Mouse (Mus musculus): ENCODE measurements around the gene Extl2.
A peak's percentile ranks its signal among the peaks of the same experiment; 100 is the strongest.

Gene Extl2

DNA sequence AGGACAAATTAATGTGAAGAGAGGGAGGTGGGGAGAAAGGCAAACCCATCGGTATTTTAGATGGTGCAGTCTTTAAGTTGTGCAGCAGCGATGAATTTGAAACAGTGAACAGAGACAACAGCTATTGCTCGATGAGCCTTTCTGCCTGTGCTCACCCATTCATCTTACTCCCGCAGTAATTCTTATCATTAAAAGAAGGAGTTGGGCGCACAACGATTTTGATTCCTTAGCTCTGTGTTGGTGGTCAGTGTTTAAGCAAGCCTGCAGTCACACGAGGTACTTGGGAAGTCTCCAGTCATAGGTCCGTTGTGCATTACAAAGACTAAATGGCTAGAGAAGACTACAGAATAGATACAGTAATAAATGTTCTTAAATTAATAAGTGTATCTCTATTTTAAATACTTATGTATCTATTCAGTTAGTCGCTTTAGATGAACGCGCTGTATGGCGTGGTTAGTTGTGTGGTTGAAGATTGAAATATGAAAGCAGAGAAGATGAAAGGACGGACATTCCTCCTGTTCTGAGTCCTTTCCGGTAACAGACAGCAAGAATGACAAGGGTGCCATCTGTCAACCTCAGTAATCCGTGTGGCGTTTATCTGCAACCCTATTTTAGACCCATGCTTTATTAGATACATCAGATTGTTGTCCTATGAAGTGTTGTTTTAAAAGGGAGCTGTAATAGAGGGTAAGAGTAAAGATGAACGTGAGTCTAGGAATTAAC, 2.5 kb downstream of the Extl2 start:
- DNase-seq: no peak

- DNase-seq: no peak
Measured at GRCm38 (mm10) chr3:116014901-116015300, 7.6 kb downstream of the Extl2 start.

GRCm38 (mm10) chr3:116016116-116016515, 8.9 kb downstream of the Extl2 start:
- no peak for DNase-seq

DNA sequence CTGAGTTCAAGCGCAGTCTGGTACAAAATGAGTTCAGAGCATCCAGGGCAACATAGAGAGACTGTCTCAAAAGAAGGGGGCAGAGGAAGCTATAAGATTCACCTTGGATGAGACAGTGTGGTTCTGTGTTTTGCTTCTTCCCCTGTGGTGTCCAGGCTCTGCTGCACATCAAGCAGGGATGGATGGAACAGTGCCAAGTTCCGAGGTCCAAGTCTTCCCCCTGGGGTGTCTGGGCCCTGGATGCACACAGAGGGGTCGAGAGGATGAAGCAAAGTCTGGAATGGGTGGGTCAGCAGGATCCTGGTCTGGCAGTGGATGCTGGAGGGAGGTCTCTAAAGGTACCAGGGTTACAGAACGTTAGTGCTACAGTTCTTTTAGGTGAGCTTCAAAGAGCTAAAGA, 11.3 kb downstream of the Extl2 start:
- DNase-seq: no peak

DNA sequence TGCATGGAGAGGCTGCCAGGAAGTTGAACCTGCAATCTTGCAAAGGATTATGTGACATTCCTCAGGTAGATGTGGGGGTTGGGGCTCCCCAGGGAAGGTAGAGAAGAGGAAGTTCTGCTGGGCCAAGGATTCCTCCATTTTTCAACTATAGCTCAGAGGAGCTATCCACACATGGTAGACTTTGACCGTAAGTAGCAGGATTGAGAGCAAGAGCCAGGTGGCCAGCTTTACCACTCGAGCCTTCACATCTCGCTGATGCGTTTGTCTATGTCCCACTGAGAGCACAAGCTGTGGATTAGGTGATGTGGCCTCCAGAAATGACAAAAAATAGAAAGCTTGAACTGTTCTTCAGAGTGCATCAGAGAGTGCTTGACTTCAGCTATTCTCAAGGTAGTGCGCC, 11.9 kb downstream of the Extl2 start:
- DNase-seq: no peak

DNA sequence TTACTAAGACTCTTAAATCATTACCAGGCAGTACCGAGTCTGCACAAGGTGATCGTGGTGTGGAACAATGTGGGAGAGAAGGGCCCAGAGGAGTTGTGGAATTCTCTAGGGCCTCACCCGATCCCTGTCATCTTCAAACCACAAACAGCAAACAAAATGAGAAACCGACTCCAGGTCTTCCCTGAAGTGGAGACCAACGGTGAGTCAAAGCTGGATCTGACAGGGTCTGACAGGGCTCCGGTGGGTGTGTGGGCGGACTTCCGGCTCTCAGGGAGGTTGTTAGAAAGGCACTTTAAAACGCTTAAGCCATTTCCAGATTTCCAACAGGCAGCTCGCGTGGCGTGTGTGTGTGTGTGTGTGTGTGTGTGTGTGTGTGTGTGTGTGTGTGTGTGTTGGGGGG, 17.0 kb downstream of the Extl2 start:
- no peak for DNase-seq

DNA sequence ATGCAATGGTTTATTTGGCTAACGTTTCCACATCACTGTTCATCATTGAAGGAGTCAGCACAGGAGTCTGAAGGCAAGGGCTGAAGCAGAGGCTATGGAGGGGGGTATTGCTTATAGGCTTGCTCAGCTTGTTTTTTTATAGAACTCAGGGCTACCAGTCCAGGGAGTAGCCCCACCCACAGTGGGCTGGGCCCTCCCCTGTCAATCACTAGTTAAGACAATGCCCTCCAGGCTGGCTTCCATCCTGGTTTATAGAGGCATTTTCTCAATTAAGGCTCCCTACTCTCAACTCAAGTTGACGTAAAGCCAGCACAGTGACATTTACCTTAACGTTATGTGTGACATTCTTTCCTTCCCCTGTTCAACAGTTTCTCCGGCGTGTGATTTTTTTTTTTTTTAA, 17.4 kb downstream of the Extl2 start:
- DNase-seq: peak in 1 of 2 experiments; percentile 9

DNA sequence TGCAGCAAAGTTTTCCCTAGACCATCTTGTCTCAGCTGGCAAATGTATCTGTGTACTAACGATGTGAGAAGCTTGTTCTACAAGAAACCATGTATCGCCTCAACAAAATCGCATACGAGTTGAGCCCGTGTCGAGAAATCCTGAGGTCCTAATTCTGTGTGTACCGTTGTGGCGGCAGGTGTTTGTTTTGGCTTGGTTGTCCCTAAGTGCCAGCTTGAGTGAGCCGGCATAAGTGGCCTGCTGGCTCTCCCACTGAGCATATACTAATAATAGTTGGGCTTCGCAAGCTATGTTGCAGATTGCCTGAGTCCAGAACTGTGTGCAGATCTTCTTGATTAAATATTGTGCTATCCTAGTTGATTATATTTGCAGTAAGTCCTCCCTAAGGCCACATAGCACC, 18.4 kb downstream of the Extl2 start:
- DNase-seq: no peak

DNA sequence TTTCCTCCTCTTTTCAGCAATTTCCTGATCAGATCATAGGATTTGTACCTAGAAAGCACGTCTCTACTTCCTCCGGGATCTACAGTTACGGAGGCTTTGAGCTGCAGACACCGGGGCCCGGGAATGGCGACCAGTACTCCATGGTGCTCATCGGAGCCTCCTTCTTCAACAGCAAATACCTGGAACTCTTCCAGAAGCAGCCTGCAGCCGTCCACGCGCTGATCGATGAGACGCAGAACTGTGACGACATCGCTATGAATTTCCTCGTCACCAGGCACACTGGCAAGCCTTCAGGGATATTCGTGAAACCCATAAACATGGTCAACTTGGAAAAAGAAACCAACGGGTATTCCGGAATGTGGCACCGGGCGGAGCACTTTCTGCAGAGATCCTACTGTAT, 19.7 kb downstream of the Extl2 start:
- no peak for DNase-seq

DNA sequence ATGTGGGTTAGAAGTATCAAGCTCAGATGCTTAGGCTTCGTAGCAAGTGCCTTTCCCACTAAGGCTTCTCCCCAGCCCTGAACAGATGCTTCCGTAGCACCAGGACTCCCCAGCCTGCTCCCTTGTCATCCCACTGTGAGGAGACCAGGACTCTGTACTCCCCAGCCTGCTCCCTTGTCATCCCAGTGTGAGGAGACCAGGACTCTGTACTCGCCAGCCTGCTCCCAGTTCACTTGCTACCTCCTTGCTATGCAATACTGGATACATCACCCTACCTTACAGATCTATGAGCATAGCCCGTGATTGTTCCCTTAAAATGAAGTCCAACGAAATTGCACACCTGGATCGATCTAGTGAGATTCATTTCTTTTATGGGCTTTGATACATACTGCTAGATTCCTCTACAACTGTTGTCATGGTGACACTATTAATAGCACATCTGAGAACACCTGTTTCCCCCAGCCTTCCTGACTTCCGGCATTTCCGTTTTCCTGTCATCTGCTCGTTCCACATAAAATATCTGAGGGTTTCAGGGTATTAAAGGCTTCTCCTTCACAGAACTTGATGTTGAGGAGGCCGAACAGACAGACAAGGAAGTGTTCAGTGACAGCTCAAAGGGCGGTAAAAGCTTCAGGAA, 23.0 kb downstream of the Extl2 start:
- DNase-seq: no peak

DNA sequence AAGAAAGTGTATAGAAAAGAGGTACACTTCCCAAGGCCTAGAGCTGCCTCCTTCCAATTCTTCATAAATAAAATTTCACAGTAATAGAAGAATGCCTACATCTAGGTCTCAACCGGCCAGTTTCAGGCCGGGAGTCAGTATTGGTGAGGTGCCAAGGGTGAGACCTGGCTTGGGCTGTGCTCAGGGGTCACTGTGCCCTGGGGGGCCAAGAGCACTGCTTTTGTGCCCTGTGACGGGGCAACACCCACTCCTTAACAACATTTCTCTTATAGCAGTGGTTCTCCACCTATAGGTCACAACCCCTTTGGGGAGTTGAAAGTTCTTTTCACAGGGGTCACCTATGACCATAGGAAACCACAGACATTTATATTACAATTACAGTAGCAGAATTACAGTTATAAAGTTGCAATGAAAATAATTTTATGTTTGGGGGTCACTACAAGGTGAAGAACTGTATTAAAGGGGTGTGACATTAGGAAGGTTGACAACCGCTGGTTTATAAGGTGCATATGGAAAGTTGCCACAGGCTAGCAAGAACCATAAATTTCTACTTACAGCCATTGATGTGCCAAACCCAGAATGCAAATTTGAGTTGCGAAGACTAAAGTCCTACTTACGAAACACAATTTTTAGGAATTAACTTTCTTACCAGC, 26.1 kb downstream of the Extl2 start:
- DNase-seq: no peak

GRCm38 (mm10) chr3:116033871-116034222, 26.6 kb downstream of the Extl2 start:
- no peak for DNase-seq

DNA sequence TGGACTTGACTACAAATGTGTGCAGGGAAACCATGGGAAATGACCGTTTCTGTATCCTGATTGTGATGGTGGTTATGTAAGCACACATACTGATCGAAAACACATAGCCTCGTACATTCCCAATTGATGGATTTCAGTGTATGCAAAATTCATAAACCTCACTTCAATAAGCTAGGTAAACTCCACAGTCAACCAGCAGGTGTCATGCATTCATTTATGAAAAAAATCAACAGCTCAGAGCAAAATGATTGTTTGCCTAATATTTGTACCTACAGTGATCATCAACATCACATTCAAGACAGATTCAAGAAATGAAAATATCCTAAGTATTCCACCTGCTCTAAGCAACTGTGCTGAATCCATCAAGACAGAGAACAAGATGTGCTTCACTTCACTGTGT, 33.5 kb downstream of the Extl2 start:
- DNase-seq: no peak

- no peak for DNase-seq
Measured at GRCm38 (mm10) chr3:116046000-116046399, 38.7 kb downstream of the Extl2 start.

DNA sequence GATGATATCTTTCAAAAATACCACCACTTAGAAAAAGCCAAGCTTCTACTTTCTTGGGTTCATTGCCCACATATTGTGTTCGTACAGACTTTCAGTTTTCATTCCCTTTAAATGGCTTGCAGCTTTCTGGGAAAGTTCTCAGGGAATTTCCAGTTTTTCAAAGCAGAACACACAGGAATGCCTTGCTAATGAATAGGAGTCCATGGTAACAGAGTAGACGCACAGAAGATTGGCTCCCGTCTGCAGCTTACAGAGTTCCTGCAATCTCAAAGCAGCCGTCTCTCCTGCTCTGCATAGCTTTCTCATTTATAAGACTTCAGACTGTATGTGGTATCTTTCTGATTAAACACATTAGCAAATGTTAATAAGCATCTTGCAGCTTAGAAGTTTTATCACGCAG, 39.8 kb downstream of the Extl2 start:
- no peak for DNase-seq

DNA sequence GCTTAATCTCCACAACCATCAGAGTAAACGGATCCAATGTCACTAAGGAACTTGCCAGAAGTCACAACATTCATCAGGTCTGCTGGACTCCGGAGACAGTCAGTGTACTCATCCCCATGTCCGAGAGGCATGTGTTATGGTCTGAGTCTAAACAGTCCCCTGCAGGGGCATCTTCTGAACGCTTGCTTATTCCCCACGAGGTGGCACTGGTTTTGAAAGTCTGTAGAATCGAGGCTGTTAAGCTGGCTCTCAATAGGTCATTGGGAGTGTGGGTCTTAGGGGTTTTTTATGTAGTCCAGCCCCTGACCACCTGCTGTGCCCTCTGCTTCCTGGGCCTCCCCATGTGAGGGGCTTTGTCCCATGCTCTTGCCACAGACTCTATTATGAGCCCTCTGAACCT, 49.8 kb downstream of the Extl2 start:
- no peak for DNase-seq

DNA sequence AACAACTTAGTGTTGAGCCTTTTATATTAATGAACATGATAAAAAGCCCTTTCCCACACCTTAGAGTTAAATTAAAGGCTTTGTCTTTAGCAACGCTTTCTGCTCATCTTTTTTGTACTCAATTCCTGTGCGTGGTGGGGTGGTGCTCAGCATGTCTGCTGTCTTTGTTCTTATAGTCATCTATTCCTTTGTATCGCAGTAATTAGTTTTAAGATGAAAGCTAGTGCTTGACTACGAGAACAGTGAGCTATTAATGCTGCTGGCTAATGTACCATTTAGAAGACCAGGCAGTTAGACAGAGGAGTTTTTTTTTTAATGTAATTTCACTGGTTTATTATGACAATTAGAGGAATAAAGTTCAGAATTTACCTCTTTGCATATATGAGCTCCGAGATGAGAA, 53.1 kb downstream of the Extl2 start:
- DNase-seq: no peak

DNA sequence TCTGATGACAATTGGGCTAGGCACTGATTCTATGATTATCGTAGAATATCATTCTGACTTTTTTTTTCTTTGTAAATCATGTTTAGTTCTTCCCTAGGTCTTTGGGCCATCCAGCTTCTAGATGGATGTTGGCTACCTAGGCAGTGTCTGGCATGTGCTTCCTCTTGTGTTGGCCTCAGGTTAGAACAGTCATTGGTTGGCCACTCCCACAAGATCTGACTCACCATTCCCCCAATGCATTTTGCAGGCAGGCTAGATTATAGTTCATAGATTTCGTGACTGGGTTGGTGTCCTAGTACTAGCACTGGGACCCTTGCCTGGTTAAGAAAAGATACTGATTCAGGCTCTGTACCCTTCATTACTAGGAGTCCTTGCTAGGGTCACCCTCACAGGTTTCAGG, 54.9 kb downstream of the Extl2 start:
- no peak for DNase-seq

GRCm38 (mm10) chr3:116072584-116072983, 65.3 kb downstream of the Extl2 start:
- no peak for DNase-seq

GRCm38 (mm10) chr3:116076739-116077138, 69.5 kb downstream of the Extl2 start:
- no peak for DNase-seq

DNA sequence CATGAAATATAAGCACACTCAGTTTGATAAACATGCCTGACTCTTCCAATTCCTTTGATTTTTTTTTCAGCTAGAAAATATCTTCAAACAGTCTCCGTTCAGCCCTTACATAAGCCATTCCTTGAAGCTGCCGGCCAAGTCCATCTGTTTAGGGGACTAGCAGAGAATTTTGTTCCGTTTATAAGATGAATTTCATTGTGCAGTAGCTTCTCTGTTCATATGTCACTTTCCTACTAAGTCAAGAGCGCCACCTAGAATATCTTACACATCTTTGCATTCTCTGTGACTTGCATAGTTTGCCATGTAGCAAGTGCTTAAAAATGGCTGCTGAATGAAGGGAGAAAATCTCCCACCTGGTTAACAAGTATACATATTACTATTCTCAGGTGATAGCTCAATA, 71.2 kb downstream of the Extl2 start:
- DNase-seq: no peak

Data from kidney, postnatal 4 days (tissue).